Mouse (Mus musculus) hindbrain, embryonic 13.5 days (tissue): ENCODE measurements around the gene Ptprj. TPM values are rescaled to one million over a fixed set of nuclear protein-coding genes. Genes with fewer than 3 reads are reported as not detected.

Experiments used
- ATAC-seq: fragments of 200-750 bp; cut with Nextera tagmentation; 2 replicates; pipeline ENCODE4 v1.8.0; 2017; ENCODE audit warnings: moderate TSS enrichment; ENCODE audit not compliant: low FRiP score
- H3K27ac ChIP-seq: fragments of 300-500 bp; sonication (generic); 2 replicates; pipeline ENCODE4 v1.5.1; 2015; ENCODE audit warnings: inconsistent platforms, mild to moderate bottlenecking, moderate library complexity
- H3K27me3 ChIP-seq: fragments of 300-500 bp; sonication (generic); 2 replicates; pipeline ENCODE4 v1.6.1; 2015; ENCODE audit warnings: mild to moderate bottlenecking, inconsistent platforms
- H3K36me3 ChIP-seq: fragments of 300-500 bp; sonication (generic); 2 replicates; pipeline ENCODE4 v1.6.1; 2015; ENCODE audit warnings: mild to moderate bottlenecking, inconsistent platforms
- H3K4me1 ChIP-seq: fragments of 300-500 bp; sonication (generic); replicated peaks from 2 replicates; pipeline ENCODE4 v1.6.1; 2015; ENCODE audit warnings: inconsistent platforms
- H3K4me2 ChIP-seq: fragments of 300-500 bp; sonication (generic); 2 replicates; pipeline ENCODE4 v1.6.1; 2015; ENCODE audit warnings: inconsistent platforms, mild to moderate bottlenecking, moderate library complexity
- H3K4me3 ChIP-seq: fragments of 300-500 bp; sonication (generic); 2 replicates; pipeline ENCODE4 v1.5.1; 2015; ENCODE audit warnings: mild to moderate bottlenecking, inconsistent platforms
- H3K9ac ChIP-seq: fragments of 300-500 bp; sonication (generic); 2 replicates; pipeline ENCODE4 v1.6.1; 2015; ENCODE audit warnings: mild to moderate bottlenecking, inconsistent platforms
- H3K9me3 ChIP-seq: fragments of 300-500 bp; sonication (generic); 2 replicates; pipeline ENCODE4 v1.6.1; 2016; ENCODE audit warnings: inconsistent platforms
- WGBS: fragments of 180-500 bp; shearing (Covaris S2); methylation state at CpG from one replicate; pipeline ENCODE4 v1.1.7; 2015; 5-methylcytosine and 5-hydroxymethylcytosine counted together
- polyA plus RNA-seq: library from polyadenylated mRNA; unstranded; fragments of >200 nt; fragmentation: Nextera tagmentation; extraction: Ambion mirVana; gene quantifications from 2 replicates; pipeline ENCODE4 v1.2.1, GENCODE M21; 2015

The Ptprj gene
- polyA plus RNA-seq, 1 experiment from 2014 or later = 3.8 TPM

- no peaks in the 10 kb centered on the region for H3K9me3 ChIP-seq
- no peaks in the 10 kb centered on the region for H3K27me3 ChIP-seq
- H3K4me3 ChIP-seq = no peak overlapping the region
- no peaks in the 10 kb centered on the region for H3K36me3 ChIP-seq
- H3K4me2 ChIP-seq = no peak overlapping the region
- no peak overlapping the region for H3K9ac ChIP-seq
- peaks cover 15% of the 10 kb centered on the region for H3K4me1 ChIP-seq
- whole genome bisulfite sequencing = 86% methylated on average over 5 of the region's 5 CpGs
- no peak for ATAC-seq
- H3K27ac ChIP-seq = no peak overlapping the region
Observed at GRCm38 (mm10) chr2:90548541-90548940, 31.9 kb downstream of the Ptprj start.

- Histone ChIP-seq H3K36me3 (no peaks in the 10 kb centered on the region), H3K4me1 (peaks cover 15% of the 10 kb centered on the region), H3K27ac (no peak overlapping the region), H3K9ac (no peak overlapping the region), H3K4me2 (no peak overlapping the region), H3K9me3 (no peaks in the 10 kb centered on the region), H3K4me3 (no peak overlapping the region), H3K27me3 (no peaks in the 10 kb centered on the region)
- ATAC-seq = no peak
- 85% methylated on average over 5 of the region's 5 CpGs for WGBS
Observed at GRCm38 (mm10) chr2:90547144-90547609, 33.3 kb downstream of the Ptprj start.

GRCm38 (mm10) chr2:90545261-90545660, 35.2 kb downstream of the Ptprj start:
- 42% methylated on average over 5 of the region's 5 CpGs for WGBS
- peak; percentile 33; the same call in 1 of the 2 replicates for ATAC-seq

GRCm38 (mm10) chr2:90543989-90544388, 36.5 kb downstream of the Ptprj start:
- no peaks in the 10 kb centered on the region for H3K27me3 ChIP-seq
- H3K4me3 ChIP-seq = no peak overlapping the region
- H3K36me3 ChIP-seq = no peaks in the 10 kb centered on the region
- no peak overlapping the region for H3K27ac ChIP-seq
- WGBS = 94% methylated on average over 3 of the region's 3 CpGs
- ATAC-seq = no peak
- no peak overlapping the region for H3K4me2 ChIP-seq
- H3K9ac ChIP-seq = no peak overlapping the region
- H3K9me3 ChIP-seq = no peaks in the 10 kb centered on the region
- peaks cover 6% of the 10 kb centered on the region for H3K4me1 ChIP-seq

More at GRCm38 (mm10) chr2:90545261-90545660, 35.2 kb downstream of the Ptprj start:
- no peaks in the 10 kb centered on the region for H3K27me3 ChIP-seq
- no peaks in the 10 kb centered on the region for H3K9me3 ChIP-seq
- H3K4me2 ChIP-seq = no peak overlapping the region
- peaks cover 8% of the 10 kb centered on the region for H3K4me1 ChIP-seq
- H3K27ac ChIP-seq = peak overlapping the region; percentile 23; the same call in 1 of the 2 replicates
- H3K9ac ChIP-seq = no peak overlapping the region
- no peaks in the 10 kb centered on the region for H3K36me3 ChIP-seq
- H3K4me3 ChIP-seq = no peak overlapping the region

- Histone ChIP-seq H3K4me1 (peaks cover 6% of the 10 kb centered on the region), H3K36me3 (no peaks in the 10 kb centered on the region), H3K27ac (no peak overlapping the region), H3K4me2 (no peak overlapping the region), H3K4me3 (no peak overlapping the region), H3K9ac (no peak overlapping the region), H3K27me3 (no peaks in the 10 kb centered on the region), H3K9me3 (no peaks in the 10 kb centered on the region)
- 88% methylated on average over 6 of the region's 6 CpGs for WGBS
- ATAC-seq = no peak
Observed at GRCm38 (mm10) chr2:90543106-90543702, 37.2 kb downstream of the Ptprj start.

- Histone ChIP-seq H3K9me3 (no peaks in the 10 kb centered on the region), H3K36me3 (no peaks in the 10 kb centered on the region), H3K4me2 (no peak overlapping the region), H3K27ac (no peak overlapping the region), H3K27me3 (no peaks in the 10 kb centered on the region), H3K9ac (no peak overlapping the region), H3K4me1 (peaks cover 9% of the 10 kb centered on the region), H3K4me3 (no peak overlapping the region)
- ATAC-seq = no peak
- 80% methylated on average over 2 of the region's 2 CpGs for WGBS
Observed at GRCm38 (mm10) chr2:90542656-90543055, 37.8 kb downstream of the Ptprj start.

GRCm38 (mm10) chr2:90539206-90539605, 41.2 kb downstream of the Ptprj start:
- H3K27me3 ChIP-seq = no peaks in the 10 kb centered on the region
- H3K4me3 ChIP-seq = no peak overlapping the region
- H3K9me3 ChIP-seq = no peaks in the 10 kb centered on the region
- H3K4me2 ChIP-seq = no peak overlapping the region
- ATAC-seq = no peak
- peaks cover 15% of the 10 kb centered on the region for H3K4me1 ChIP-seq
- no peak overlapping the region for H3K9ac ChIP-seq
- H3K36me3 ChIP-seq = no peaks in the 10 kb centered on the region
- H3K27ac ChIP-seq = no peak overlapping the region
- WGBS = 86% methylated on average over 4 of the region's 4 CpGs

- H3K27me3 ChIP-seq = no peaks in the 10 kb centered on the region
Observed at GRCm38 (mm10) chr2:90537244-90537643, 43.2 kb downstream of the Ptprj start.

GRCm38 (mm10) chr2:90536555-90536954, 43.9 kb downstream of the Ptprj start:
- Histone ChIP-seq H3K4me3 (no peak overlapping the region), H3K4me2 (no peak overlapping the region), H3K27ac (no peak overlapping the region), H3K9me3 (no peaks in the 10 kb centered on the region), H3K27me3 (no peaks in the 10 kb centered on the region), H3K9ac (no peak overlapping the region), H3K4me1 (peaks cover 15% of the 10 kb centered on the region), H3K36me3 (no peaks in the 10 kb centered on the region)
- WGBS = 37% methylated on average over 9 of the region's 9 CpGs
- 0 out of 2 replicates have a peak, but pooled peaks have one; percentile 19 for ATAC-seq

More at GRCm38 (mm10) chr2:90537244-90537643, 43.2 kb downstream of the Ptprj start:
- H3K27ac ChIP-seq = peak overlapping the region; percentile 31
- ATAC-seq = no peak
- no peak overlapping the region for H3K4me2 ChIP-seq
- H3K4me1 ChIP-seq = peaks cover 15% of the 10 kb centered on the region
- no peaks in the 10 kb centered on the region for H3K9me3 ChIP-seq
- WGBS = 73% methylated on average over 4 of the region's 4 CpGs
- no peaks in the 10 kb centered on the region for H3K36me3 ChIP-seq
- no peak overlapping the region for H3K4me3 ChIP-seq
- H3K9ac ChIP-seq = no peak overlapping the region

GRCm38 (mm10) chr2:90534751-90535150, 45.7 kb downstream of the Ptprj start:
- Histone ChIP-seq H3K9ac (no peak overlapping the region), H3K27ac (no peak overlapping the region), H3K9me3 (no peaks in the 10 kb centered on the region), H3K4me1 (peaks cover 15% of the 10 kb centered on the region), H3K36me3 (no peaks in the 10 kb centered on the region), H3K27me3 (no peaks in the 10 kb centered on the region), H3K4me3 (no peak overlapping the region), H3K4me2 (no peak overlapping the region)
- ATAC-seq = no peak
- 89% methylated on average over 6 of the region's 6 CpGs for WGBS

- H3K27me3 ChIP-seq = no peaks in the 10 kb centered on the region
- H3K9me3 ChIP-seq = no peaks in the 10 kb centered on the region
- no peak for ATAC-seq
- H3K36me3 ChIP-seq = no peaks in the 10 kb centered on the region
- peaks cover 15% of the 10 kb centered on the region for H3K4me1 ChIP-seq
- H3K4me3 ChIP-seq = no peak overlapping the region
- 98% methylated on average over 7 of the region's 7 CpGs for WGBS
- H3K27ac ChIP-seq = no peak overlapping the region
- no peak overlapping the region for H3K9ac ChIP-seq
- no peak overlapping the region for H3K4me2 ChIP-seq
Observed at GRCm38 (mm10) chr2:90533944-90534343, 46.5 kb downstream of the Ptprj start.

- no peak for ATAC-seq
- Histone ChIP-seq H3K36me3 (no peaks in the 10 kb centered on the region), H3K27ac (no peak overlapping the region), H3K9me3 (no peaks in the 10 kb centered on the region), H3K4me3 (no peak overlapping the region), H3K4me2 (no peak overlapping the region), H3K27me3 (no peaks in the 10 kb centered on the region), H3K9ac (no peak overlapping the region), H3K4me1 (peaks cover 9% of the 10 kb centered on the region)
- WGBS = 95% methylated on average over 5 of the region's 5 CpGs
Observed at GRCm38 (mm10) chr2:90532095-90532494, 48.4 kb downstream of the Ptprj start.

- H3K27me3 ChIP-seq = no peaks in the 10 kb centered on the region
- H3K36me3 ChIP-seq = no peaks in the 10 kb centered on the region
- WGBS = 90% methylated on average over 5 of the region's 5 CpGs
- H3K9me3 ChIP-seq = no peaks in the 10 kb centered on the region
- H3K4me1 ChIP-seq = peaks cover 25% of the 10 kb centered on the region
- peak overlapping the region; percentile 73 for H3K27ac ChIP-seq
- H3K9ac ChIP-seq = no peak overlapping the region
- ATAC-seq = no peak
- H3K4me3 ChIP-seq = no peak overlapping the region
- no peak overlapping the region for H3K4me2 ChIP-seq
Observed at GRCm38 (mm10) chr2:90528107-90528506, 52.3 kb downstream of the Ptprj start.
